Mouse (Mus musculus): ENCODE measurements at regions not wholly inside any gene's neighbourhood (a gene's known extent, or its start where the extent isn't known, plus 50 kb on each side); places are given as distances from the start of the nearest gene placed in this dataset.

DNA sequence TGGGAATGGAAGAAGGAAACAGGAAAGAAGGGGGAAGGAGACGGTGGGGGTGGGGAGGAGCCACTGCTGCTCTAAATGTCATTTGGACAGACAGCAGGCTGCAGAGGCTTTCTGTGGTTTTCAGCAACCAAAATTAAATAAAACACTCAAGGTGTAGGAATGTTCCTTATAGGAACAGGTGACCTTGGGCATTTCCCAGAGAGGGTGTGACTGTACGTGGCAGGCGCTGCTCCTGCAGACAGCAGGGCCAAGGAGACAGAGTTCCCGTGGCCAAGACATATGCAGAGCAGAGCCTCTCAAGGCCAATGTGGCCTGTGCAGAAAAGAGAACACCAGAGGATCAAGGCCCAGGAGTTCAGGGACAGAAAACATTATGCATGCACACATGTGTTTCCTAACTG, 175.9 kb upstream of the Afdn start:
- TF ChIP-seq EP300 (IDR thresholded peaks at IDR 0.05; ENCODE audit: low read depth) (no peak), CTCF (IDR thresholded peaks at IDR 0.05; ENCODE audit: low read depth) (no peak)

Data from liver, embryonic 14.5 days (tissue).